Comparison of ENCODE assay signal across 22 mouse cellular contexts in genomic region chr2:75385551-75386263, GRCm38 (mm10).
DNase-seq lines count a peak whose midpoint lies in the region; ATAC-seq and TF ChIP-seq lines count a peak whose summit lies in the region.
"Had no signal": no experiment of that assay in that cellular context is flagged by ENCODE, and none has a peak within 500 bp of the region (broad histone marks: within the 10 kb centered on the region; RNA-seq: fewer than 3 reads in every experiment).

No protein-coding gene starts in this region.

- no peak for ATAC-seq in hindbrain, embryonic 14.5 days (ENCODE audit: low FRiP score)
- ATAC-seq in hindbrain, embryonic 12.5 days (ENCODE audit: low FRiP score) = no peak
- no peak for ATAC-seq in embryonic facial prominence, embryonic 11.5 days (replicated peaks; ENCODE audit: insufficient number of reproducible peaks, low FRiP score, low TSS enrichment, low read depth)
- no peak; the same call in 1 of the 2 replicates for ATAC-seq in forebrain, postnatal 0 days
- ATAC-seq in midbrain, embryonic 15.5 days (replicated peaks) = no peak
- ATAC-seq in kidney, embryonic 15.5 days (replicated peaks; ENCODE audit: low FRiP score) = no peak
- ATAC-seq in frontal cortex, adult (ENCODE audit: low TSS enrichment) = no peak

- H3K4me1 ChIP-seq in hindbrain, embryonic 14.5 days (replicated peaks; ENCODE audit: control insufficient read depth, insufficient read depth, low read length) = peaks cover 8% of the 10 kb centered on the region; the same call in 1 of the 2 replicates
- peaks cover 6% of the 10 kb centered on the region; the same call in 1 of the 2 replicates for H3K4me1 ChIP-seq in hindbrain, embryonic 12.5 days
- H3K4me1 ChIP-seq in embryonic facial prominence, embryonic 11.5 days (ENCODE audit: control insufficient read depth, insufficient read depth, low read length) = no peaks in the 10 kb centered on the region
- H3K4me1 ChIP-seq in forebrain, postnatal 0 days (ENCODE audit: insufficient read depth) = no peaks in the 10 kb centered on the region
- peaks cover 21% of the 10 kb centered on the region for H3K4me1 ChIP-seq in midbrain, embryonic 15.5 days
- H3K4me1 ChIP-seq in kidney, embryonic 15.5 days = no peaks in the 10 kb centered on the region
- H3K4me1 ChIP-seq: liver, embryonic 13.5 days had no signal

- no peak overlapping the region for H3K4me3 ChIP-seq in hindbrain, embryonic 14.5 days (replicated peaks; ENCODE audit: low read length)
- no peak overlapping the region for H3K4me3 ChIP-seq in hindbrain, embryonic 12.5 days
- no peak overlapping the region for H3K4me3 ChIP-seq in embryonic facial prominence, embryonic 11.5 days (ENCODE audit: low read depth, low read length)
- no peak overlapping the region for H3K4me3 ChIP-seq in forebrain, postnatal 0 days (ENCODE audit: low read depth, low read length)
- H3K4me3 ChIP-seq in midbrain, embryonic 15.5 days = no peak overlapping the region
- no peak overlapping the region for H3K4me3 ChIP-seq in kidney, embryonic 15.5 days (replicated peaks)
- H3K4me3 ChIP-seq: embryonic facial prominence, embryonic 12.5 days; erythroblast, embryonic 14.5 days; limb, embryonic 13.5 days; liver, embryonic 13.5 days had no signal

- no peaks in the 10 kb centered on the region for H3K9me3 ChIP-seq in hindbrain, embryonic 14.5 days (ENCODE audit: control insufficient read depth, low read length)
- no peaks in the 10 kb centered on the region; the same call in 1 of the 2 replicates for H3K9me3 ChIP-seq in hindbrain, embryonic 12.5 days (replicated peaks)
- H3K9me3 ChIP-seq in embryonic facial prominence, embryonic 11.5 days (replicated peaks; ENCODE audit: control insufficient read depth, low read length) = no peaks in the 10 kb centered on the region
- H3K9me3 ChIP-seq in forebrain, postnatal 0 days (ENCODE audit: low read length) = no peaks in the 10 kb centered on the region
- no peaks in the 10 kb centered on the region for H3K9me3 ChIP-seq in midbrain, embryonic 15.5 days
- no peaks in the 10 kb centered on the region for H3K9me3 ChIP-seq in kidney, embryonic 15.5 days (replicated peaks)
- H3K9me3 ChIP-seq: embryonic facial prominence, embryonic 12.5 days; liver, embryonic 13.5 days had no signal

- H3K36me3 ChIP-seq in hindbrain, embryonic 14.5 days (replicated peaks; ENCODE audit: control insufficient read depth, insufficient read depth) = no peaks in the 10 kb centered on the region
- H3K36me3 ChIP-seq in hindbrain, embryonic 12.5 days = no peaks in the 10 kb centered on the region
- H3K36me3 ChIP-seq in embryonic facial prominence, embryonic 11.5 days (replicated peaks; ENCODE audit: control insufficient read depth, insufficient read depth, low read depth, low read length) = no peaks in the 10 kb centered on the region
- no peaks in the 10 kb centered on the region for H3K36me3 ChIP-seq in forebrain, postnatal 0 days (ENCODE audit: insufficient read depth)
- H3K36me3 ChIP-seq in midbrain, embryonic 15.5 days (replicated peaks) = no peaks in the 10 kb centered on the region
- H3K36me3 ChIP-seq in kidney, embryonic 15.5 days = no peaks in the 10 kb centered on the region
- H3K36me3 ChIP-seq: embryonic facial prominence, embryonic 12.5 days; limb, embryonic 13.5 days; liver, embryonic 13.5 days had no signal

- H3K27me3 ChIP-seq in hindbrain, embryonic 14.5 days (ENCODE audit: control insufficient read depth, insufficient read depth, low read length) = no peaks in the 10 kb centered on the region
- H3K27me3 ChIP-seq in hindbrain, embryonic 12.5 days = no peaks in the 10 kb centered on the region
- H3K27me3 ChIP-seq in embryonic facial prominence, embryonic 11.5 days (ENCODE audit: control insufficient read depth, insufficient read depth, low read length) = no peaks in the 10 kb centered on the region
- no peaks in the 10 kb centered on the region for H3K27me3 ChIP-seq in forebrain, postnatal 0 days (ENCODE audit: insufficient read depth, low read length)
- no peaks in the 10 kb centered on the region for H3K27me3 ChIP-seq in midbrain, embryonic 15.5 days (replicated peaks)
- H3K27me3 ChIP-seq in kidney, embryonic 15.5 days = no peaks in the 10 kb centered on the region
- H3K27me3 ChIP-seq: embryonic facial prominence, embryonic 12.5 days; liver, embryonic 13.5 days had no signal

- no peak overlapping the region for H3K4me2 ChIP-seq in hindbrain, embryonic 14.5 days (replicated peaks)
- no peak overlapping the region for H3K4me2 ChIP-seq in hindbrain, embryonic 12.5 days (replicated peaks)
- H3K4me2 ChIP-seq in embryonic facial prominence, embryonic 11.5 days (ENCODE audit: low read depth, low read length) = no peak overlapping the region
- no peak overlapping the region for H3K4me2 ChIP-seq in forebrain, postnatal 0 days (ENCODE audit: low read depth)
- H3K4me2 ChIP-seq in midbrain, embryonic 15.5 days = no peak overlapping the region
- no peak overlapping the region for H3K4me2 ChIP-seq in kidney, embryonic 15.5 days
- H3K4me2 ChIP-seq: embryonic facial prominence, embryonic 12.5 days; limb, embryonic 13.5 days; liver, embryonic 13.5 days; lung, embryonic 14.5 days had no signal

- intact Hi-C loops in heart, postnatal 36 days (cut with DNase I) = no loop called here

- TF ChIP-seq CTCF in forebrain, postnatal 0 days (IDR thresholded peaks at IDR 0.05; ENCODE audit: low read depth) = no peak

- WGBS in hindbrain, embryonic 14.5 days = 49% methylated on average over 7 of the region's 7 CpGs
- WGBS in hindbrain, embryonic 12.5 days = 60% methylated on average over 7 of the region's 7 CpGs
- WGBS in embryonic facial prominence, embryonic 11.5 days = 40% methylated on average over 7 of the region's 7 CpGs
- WGBS in forebrain, postnatal 0 days = 24% methylated on average over 7 of the region's 7 CpGs
- WGBS in midbrain, embryonic 15.5 days = 22% methylated on average over 7 of the region's 7 CpGs
- WGBS in kidney, embryonic 15.5 days = 59% methylated on average over 7 of the region's 7 CpGs

- peak overlapping the region; percentile 65 for H3K27ac ChIP-seq in hindbrain, embryonic 14.5 days
- no peak overlapping the region for H3K27ac ChIP-seq in hindbrain, embryonic 12.5 days
- H3K27ac ChIP-seq in embryonic facial prominence, embryonic 11.5 days (replicated peaks; ENCODE audit: low read depth, low read length) = no peak overlapping the region
- peak overlapping the region; percentile 22 for H3K27ac ChIP-seq in forebrain, postnatal 0 days (ENCODE audit: low read depth, low read length)
- H3K27ac ChIP-seq in midbrain, embryonic 15.5 days = peak overlapping the region; percentile 61
- no peak overlapping the region for H3K27ac ChIP-seq in kidney, embryonic 15.5 days
- H3K27ac ChIP-seq: embryonic facial prominence, embryonic 12.5 days; limb, embryonic 13.5 days; liver, embryonic 13.5 days; macrophage had no signal

- no peak overlapping the region for H3K9ac ChIP-seq in hindbrain, embryonic 14.5 days
- H3K9ac ChIP-seq in hindbrain, embryonic 12.5 days = no peak overlapping the region
- no peak overlapping the region for H3K9ac ChIP-seq in embryonic facial prominence, embryonic 11.5 days (replicated peaks; ENCODE audit: low read length)
- H3K9ac ChIP-seq in forebrain, postnatal 0 days = no peak overlapping the region
- no peak overlapping the region for H3K9ac ChIP-seq in midbrain, embryonic 15.5 days
- no peak overlapping the region for H3K9ac ChIP-seq in kidney, embryonic 15.5 days
- H3K9ac ChIP-seq: embryonic facial prominence, embryonic 12.5 days; limb, embryonic 13.5 days; liver, embryonic 13.5 days; lung, embryonic 14.5 days had no signal

- no peak for DNase-seq in hindbrain, embryonic 14.5 days (ENCODE audit: low spot score)
- peak; percentile 60 for DNase-seq in embryonic facial prominence, embryonic 11.5 days (ENCODE audit: low spot score)
- DNase-seq in forebrain, postnatal 0 days = peak; percentile 42
- DNase-seq in heart, postnatal 36 days = no peak
- DNase-seq: cerebellum, adult 2 months; cerebellum, postnatal 36 days; gastrocnemius, postnatal 36 days; kidney, adult 8-10 months; kidney, postnatal 36 days; liver, embryonic 13.5 days; lung, embryonic 14.5 days; right cerebral cortex, postnatal 14 days; spleen, adult 18-20 months; thymus, postnatal 4 days had no signal

Comparison
In these comparisons a context has a peak if more than half of its experiments do, and no peak if none do; other contexts are left out.
1. H3K27ac ChIP-seq: peak in hindbrain, embryonic 14.5 days (single experiment), forebrain, postnatal 0 days (single experiment) and midbrain, embryonic 15.5 days (single experiment); none in hindbrain, embryonic 12.5 days (single experiment), embryonic facial prominence, embryonic 11.5 days (single experiment) and kidney, embryonic 15.5 days (single experiment).
2. DNase-seq: peak in embryonic facial prominence, embryonic 11.5 days (single experiment) and forebrain, postnatal 0 days (single experiment); none in hindbrain, embryonic 14.5 days (single experiment) and heart, postnatal 36 days (0 of 2).